Mouse (Mus musculus): Measurements from ENCODE around the gene Trit1. TPM values are rescaled to one million over a fixed set of nuclear protein-coding genes. Genes with fewer than 3 reads are reported as not detected.

The Trit1 gene
- polyA plus RNA-seq, 1 experiment from 2014 or later: 19.2 TPM

DNA sequence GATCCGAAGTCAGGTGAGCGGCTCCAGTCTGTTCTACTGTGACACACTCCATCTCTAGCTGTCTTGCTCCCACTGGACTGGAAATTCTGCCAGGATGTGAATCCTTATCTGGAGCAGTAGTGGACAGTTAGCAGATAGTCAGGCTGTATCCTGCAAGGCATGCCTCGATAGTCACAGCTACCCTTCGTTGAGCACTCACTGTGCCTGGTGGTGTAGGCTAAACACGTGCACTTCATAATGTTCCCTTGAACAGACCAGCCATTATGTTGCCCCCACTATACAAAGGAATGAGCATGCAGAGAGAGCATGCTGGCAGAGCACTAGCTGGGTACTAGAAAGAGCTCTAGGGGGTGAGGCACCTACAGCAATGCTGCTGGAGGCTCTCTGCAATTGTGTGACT lies 45.3 kb downstream of the Trit1 start:
- WGBS: 82% methylated on average over 5 of the region's 5 CpGs
- Histone ChIP-seq H3K4me3 (ENCODE audit: low read depth, low read length) (no peak overlapping the region), H3K4me1 (ENCODE audit: control insufficient read depth, insufficient read depth, low read length) (no peaks in the 10 kb centered on the region), H3K27me3 (ENCODE audit: control insufficient read depth, insufficient read depth, low read length) (no peaks in the 10 kb centered on the region), H3K4me2 (replicated peaks; ENCODE audit: low read depth, low read length) (no peak overlapping the region), H3K9ac (replicated peaks; ENCODE audit: low read depth, low read length) (no peak overlapping the region), H3K27ac (ENCODE audit: low read length) (no peak overlapping the region), H3K36me3 (ENCODE audit: control insufficient read depth, insufficient read depth, low read length) (no peaks in the 10 kb centered on the region), H3K9me3 (ENCODE audit: control insufficient read depth, low read depth, low read length) (no peaks in the 10 kb centered on the region)
- ATAC-seq (ENCODE audit: insufficient number of reproducible peaks, insufficient read depth, low FRiP score, low read depth): no peak

DNA sequence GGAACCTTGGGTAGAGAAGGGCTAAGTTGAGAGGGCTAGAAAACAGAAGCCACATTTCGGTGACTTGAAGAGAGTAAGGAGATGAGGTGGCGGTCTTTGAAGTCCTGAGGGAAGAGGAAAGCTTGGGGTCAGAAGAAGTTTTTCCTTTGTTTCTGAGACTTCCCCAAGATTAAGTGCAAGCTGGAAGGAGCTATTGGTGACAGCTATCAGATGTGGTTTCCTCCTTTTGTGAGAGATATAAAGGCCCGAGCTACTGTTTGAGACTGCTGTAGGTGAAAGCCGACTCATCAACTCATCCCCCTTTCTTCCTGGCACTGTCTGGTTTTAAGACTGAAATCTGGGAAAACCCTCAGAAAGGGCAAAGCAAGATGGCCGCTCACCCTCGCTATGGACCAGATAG lies 52.2 kb downstream of the Trit1 start:
- WGBS: 82% methylated on average over 6 of the region's 6 CpGs
- H3K4me1 ChIP-seq (ENCODE audit: control insufficient read depth, insufficient read depth, low read length): no peaks in the 10 kb centered on the region
- H3K27ac ChIP-seq (ENCODE audit: low read length): no peak overlapping the region
- no peak overlapping the region for H3K4me3 ChIP-seq (ENCODE audit: low read depth, low read length)
- H3K27me3 ChIP-seq (ENCODE audit: control insufficient read depth, insufficient read depth, low read length): no peaks in the 10 kb centered on the region
- no peak for ATAC-seq (ENCODE audit: insufficient number of reproducible peaks, insufficient read depth, low FRiP score, low read depth)
- H3K36me3 ChIP-seq (ENCODE audit: control insufficient read depth, insufficient read depth, low read length): no peaks in the 10 kb centered on the region
- no peak overlapping the region for H3K4me2 ChIP-seq (replicated peaks; ENCODE audit: low read depth, low read length)
- no peak overlapping the region for H3K9ac ChIP-seq (replicated peaks; ENCODE audit: low read depth, low read length)
- no peaks in the 10 kb centered on the region for H3K9me3 ChIP-seq (ENCODE audit: control insufficient read depth, low read depth, low read length)

DNA sequence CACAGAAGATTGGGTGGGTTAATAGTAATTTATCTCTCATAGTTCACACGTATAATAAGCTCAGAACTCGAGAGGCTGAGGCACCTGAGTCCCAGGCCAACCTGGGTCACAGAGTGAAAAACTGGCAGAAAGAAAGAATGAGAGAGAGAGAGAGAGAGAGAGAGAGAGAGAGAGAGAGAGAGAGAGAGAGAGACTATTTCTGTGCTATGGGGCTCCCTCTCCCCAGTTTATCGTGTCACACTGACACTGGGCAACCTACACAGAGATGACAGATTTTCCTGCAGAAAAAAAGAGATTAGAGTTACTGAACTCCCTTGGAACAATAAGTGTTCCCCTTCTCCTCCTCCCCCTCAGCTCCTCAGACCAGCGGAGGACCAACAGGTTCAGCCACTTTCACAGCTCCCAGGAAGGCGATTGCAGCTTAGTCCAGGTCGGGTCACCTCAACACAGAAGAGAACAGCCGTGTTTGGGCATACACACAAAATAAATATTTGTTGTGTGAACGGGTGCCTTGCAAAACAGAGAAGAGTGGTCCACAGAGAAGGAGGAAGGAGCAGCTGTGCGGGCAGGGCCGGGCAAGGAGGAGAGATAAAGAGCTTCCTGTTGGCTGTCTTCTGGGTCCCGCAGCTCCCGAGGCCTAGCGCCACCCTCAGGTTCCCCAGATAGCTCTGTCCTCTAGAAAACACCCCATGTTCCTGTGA lies 55.0 kb downstream of the Trit1 start:
- Histone ChIP-seq H3K27me3 (ENCODE audit: control insufficient read depth, insufficient read depth, low read length) (no peaks in the 10 kb centered on the region), H3K9me3 (ENCODE audit: control insufficient read depth, low read depth, low read length) (no peaks in the 10 kb centered on the region), H3K27ac (ENCODE audit: low read length) (peak overlapping the region; percentile 34; the same call in 1 of the 2 replicates), H3K36me3 (ENCODE audit: control insufficient read depth, insufficient read depth, low read length) (no peaks in the 10 kb centered on the region), H3K4me3 (ENCODE audit: low read depth, low read length) (no peak overlapping the region), H3K4me1 (ENCODE audit: control insufficient read depth, insufficient read depth, low read length) (no peaks in the 10 kb centered on the region), H3K4me2 (replicated peaks; ENCODE audit: low read depth, low read length) (no peak overlapping the region; the same call in 1 of the 2 replicates), H3K9ac (replicated peaks; ENCODE audit: low read depth, low read length) (no peak overlapping the region)
- peak; percentile 89 for ATAC-seq (ENCODE audit: insufficient number of reproducible peaks, insufficient read depth, low FRiP score, low read depth)
- WGBS: 5% methylated on average over 13 of the region's 13 CpGs

DNA sequence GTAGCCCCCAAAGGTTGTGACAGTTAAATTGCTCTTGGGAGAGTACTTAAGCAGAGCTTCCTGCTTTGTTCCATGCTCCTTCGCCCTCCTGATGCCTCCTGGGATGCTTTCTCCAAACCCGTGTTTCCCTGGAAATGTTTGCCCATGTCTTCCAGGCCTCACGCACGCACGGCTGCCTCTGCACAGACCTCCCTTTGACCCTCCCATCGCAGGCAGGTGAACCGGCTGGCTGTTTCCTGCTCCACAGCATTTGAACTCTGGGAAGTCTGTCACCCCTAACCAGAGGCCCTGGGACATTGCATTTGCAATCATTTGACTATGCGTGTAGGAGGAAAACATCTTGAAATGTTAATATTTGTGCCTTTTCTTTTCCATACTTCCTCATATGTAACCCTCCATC lies 60.5 kb downstream of the Trit1 start:
- no peak for ATAC-seq (ENCODE audit: insufficient number of reproducible peaks, insufficient read depth, low FRiP score, low read depth)
- WGBS: 48% methylated on average over 8 of the region's 8 CpGs
- H3K27ac ChIP-seq (ENCODE audit: low read length): no peak overlapping the region

DNA sequence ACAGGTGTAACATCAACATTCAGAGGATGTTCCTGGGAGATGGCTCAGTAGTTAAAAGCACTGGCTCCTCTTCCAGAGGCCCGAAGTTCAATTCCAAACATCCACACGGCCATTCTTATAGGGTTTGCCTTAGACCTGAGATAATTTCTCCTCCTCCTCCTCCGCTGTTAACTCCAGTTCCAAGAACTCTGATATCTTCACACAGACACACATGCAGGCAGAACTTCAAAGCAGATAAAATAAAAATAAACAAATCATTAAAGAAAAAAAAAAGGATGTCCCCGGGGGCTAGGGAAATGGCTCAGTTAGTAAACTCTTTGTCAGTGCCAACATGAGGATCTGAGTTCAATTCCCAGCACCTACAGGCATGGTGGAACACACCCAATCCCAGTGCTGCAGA lies 61.8 kb downstream of the Trit1 start:
- no peaks in the 10 kb centered on the region for H3K4me1 ChIP-seq (ENCODE audit: control insufficient read depth, insufficient read depth, low read length)
- no peaks in the 10 kb centered on the region for H3K36me3 ChIP-seq (ENCODE audit: control insufficient read depth, insufficient read depth, low read length)
- ATAC-seq (ENCODE audit: insufficient number of reproducible peaks, insufficient read depth, low FRiP score, low read depth): no peak
- H3K27me3 ChIP-seq (ENCODE audit: control insufficient read depth, insufficient read depth, low read length): no peaks in the 10 kb centered on the region
- H3K9ac ChIP-seq (replicated peaks; ENCODE audit: low read depth, low read length): no peak overlapping the region
- H3K9me3 ChIP-seq (ENCODE audit: control insufficient read depth, low read depth, low read length): no peaks in the 10 kb centered on the region
- no peak overlapping the region for H3K27ac ChIP-seq (ENCODE audit: low read length)
- no peak overlapping the region for H3K4me2 ChIP-seq (replicated peaks; ENCODE audit: low read depth, low read length)
- 64% methylated on average over 4 of the region's 4 CpGs for WGBS
- no peak overlapping the region for H3K4me3 ChIP-seq (ENCODE audit: low read depth, low read length)

More for the DNA sequence above, 60.5 kb downstream of the Trit1 start:
- Histone ChIP-seq H3K4me2 (replicated peaks; ENCODE audit: low read depth, low read length) (no peak overlapping the region), H3K27me3 (ENCODE audit: control insufficient read depth, insufficient read depth, low read length) (no peaks in the 10 kb centered on the region), H3K9me3 (ENCODE audit: control insufficient read depth, low read depth, low read length) (no peaks in the 10 kb centered on the region), H3K4me3 (ENCODE audit: low read depth, low read length) (no peak overlapping the region), H3K9ac (replicated peaks; ENCODE audit: low read depth, low read length) (no peak overlapping the region), H3K4me1 (ENCODE audit: control insufficient read depth, insufficient read depth, low read length) (no peaks in the 10 kb centered on the region), H3K36me3 (ENCODE audit: control insufficient read depth, insufficient read depth, low read length) (no peaks in the 10 kb centered on the region)

DNA sequence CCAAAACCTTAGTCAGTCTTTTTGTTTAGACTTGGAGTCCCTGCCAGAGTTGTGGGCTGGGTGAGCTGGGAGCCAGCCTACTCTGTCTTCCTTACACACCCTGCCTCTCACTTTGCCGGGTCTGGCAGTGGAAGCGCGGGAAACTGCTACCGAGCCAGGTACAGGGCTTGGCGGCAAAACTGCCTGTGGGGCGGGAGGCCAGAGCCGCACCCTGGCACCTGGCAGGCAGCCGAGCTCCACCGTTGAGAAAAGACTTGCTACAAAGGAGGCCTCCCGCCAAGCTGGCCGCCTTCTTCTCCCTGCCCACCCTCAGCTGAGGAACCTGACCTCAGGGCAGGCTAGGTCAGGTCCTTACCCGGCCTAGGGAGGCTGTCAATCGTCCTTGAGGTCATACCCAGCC lies 64.4 kb downstream of the Trit1 start:
- H3K4me1 ChIP-seq (ENCODE audit: control insufficient read depth, insufficient read depth, low read length): no peaks in the 10 kb centered on the region
- H3K27ac ChIP-seq (ENCODE audit: low read length): no peak overlapping the region

DNA sequence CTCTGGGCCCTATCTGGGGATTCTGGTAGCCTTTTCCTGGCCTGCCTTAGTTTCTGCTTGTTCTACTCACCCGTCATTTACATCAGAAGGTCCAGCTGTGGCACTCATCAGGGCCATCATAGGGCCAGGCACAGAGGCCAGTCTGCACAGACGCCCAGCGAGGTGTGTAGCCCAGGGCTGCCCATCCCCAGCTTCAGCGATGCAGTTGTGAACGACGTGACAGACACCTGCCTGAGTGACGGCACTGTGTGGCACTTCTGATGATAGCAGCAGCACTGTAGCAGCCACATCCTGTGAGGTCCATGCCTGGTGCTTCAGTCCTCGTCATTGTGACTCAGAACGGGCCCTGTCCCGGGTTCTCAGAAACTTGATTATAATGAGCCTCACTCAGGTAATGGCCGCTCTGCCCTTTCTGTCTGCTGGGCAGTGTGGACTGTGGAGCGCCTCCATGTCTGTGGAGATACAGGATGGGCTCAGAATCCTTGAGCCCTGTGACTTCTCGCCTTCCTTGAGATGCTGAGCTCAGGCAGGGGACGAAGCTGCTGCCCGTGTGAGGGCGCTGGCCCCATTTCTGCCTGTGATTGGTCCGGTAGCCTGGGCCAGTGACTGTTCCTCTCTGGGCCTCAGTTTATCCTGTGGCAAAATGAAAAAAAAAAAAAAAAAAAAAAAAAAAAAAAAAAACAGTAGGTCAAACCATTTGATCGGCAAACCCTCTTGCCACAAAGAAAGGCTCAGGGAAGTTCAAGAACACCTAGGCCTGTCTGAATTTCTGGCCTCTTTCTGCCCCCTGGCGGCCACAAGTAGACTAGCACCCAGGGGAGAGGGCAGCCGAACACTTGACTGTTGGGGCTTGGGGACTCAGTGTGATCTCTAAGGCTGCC lies 66.1 kb downstream of the Trit1 start:
- no peak overlapping the region for H3K4me3 ChIP-seq (ENCODE audit: low read depth, low read length)
- H3K4me1 ChIP-seq (ENCODE audit: control insufficient read depth, insufficient read depth, low read length): no peaks in the 10 kb centered on the region
- H3K36me3 ChIP-seq (ENCODE audit: control insufficient read depth, insufficient read depth, low read length): no peaks in the 10 kb centered on the region
- no peak overlapping the region for H3K9ac ChIP-seq (replicated peaks; ENCODE audit: low read depth, low read length)
- H3K27me3 ChIP-seq (ENCODE audit: control insufficient read depth, insufficient read depth, low read length): no peaks in the 10 kb centered on the region
- no peak overlapping the region for H3K4me2 ChIP-seq (replicated peaks; ENCODE audit: low read depth, low read length)
- WGBS: 72% methylated on average over 20 of the region's 20 CpGs
- no peak for ATAC-seq (ENCODE audit: insufficient number of reproducible peaks, insufficient read depth, low FRiP score, low read depth)
- no peaks in the 10 kb centered on the region for H3K9me3 ChIP-seq (ENCODE audit: control insufficient read depth, low read depth, low read length)
- H3K27ac ChIP-seq (ENCODE audit: low read length): no peak overlapping the region

More for the DNA sequence above, 64.4 kb downstream of the Trit1 start:
- Histone ChIP-seq H3K4me3 (ENCODE audit: low read depth, low read length) (no peak overlapping the region), H3K36me3 (ENCODE audit: control insufficient read depth, insufficient read depth, low read length) (no peaks in the 10 kb centered on the region), H3K27me3 (ENCODE audit: control insufficient read depth, insufficient read depth, low read length) (no peaks in the 10 kb centered on the region), H3K9ac (replicated peaks; ENCODE audit: low read depth, low read length) (no peak overlapping the region), H3K4me2 (replicated peaks; ENCODE audit: low read depth, low read length) (no peak overlapping the region), H3K9me3 (ENCODE audit: control insufficient read depth, low read depth, low read length) (no peaks in the 10 kb centered on the region)
- 34% methylated on average over 13 of the region's 13 CpGs for WGBS
- ATAC-seq (ENCODE audit: insufficient number of reproducible peaks, insufficient read depth, low FRiP score, low read depth): peak; percentile 70

DNA sequence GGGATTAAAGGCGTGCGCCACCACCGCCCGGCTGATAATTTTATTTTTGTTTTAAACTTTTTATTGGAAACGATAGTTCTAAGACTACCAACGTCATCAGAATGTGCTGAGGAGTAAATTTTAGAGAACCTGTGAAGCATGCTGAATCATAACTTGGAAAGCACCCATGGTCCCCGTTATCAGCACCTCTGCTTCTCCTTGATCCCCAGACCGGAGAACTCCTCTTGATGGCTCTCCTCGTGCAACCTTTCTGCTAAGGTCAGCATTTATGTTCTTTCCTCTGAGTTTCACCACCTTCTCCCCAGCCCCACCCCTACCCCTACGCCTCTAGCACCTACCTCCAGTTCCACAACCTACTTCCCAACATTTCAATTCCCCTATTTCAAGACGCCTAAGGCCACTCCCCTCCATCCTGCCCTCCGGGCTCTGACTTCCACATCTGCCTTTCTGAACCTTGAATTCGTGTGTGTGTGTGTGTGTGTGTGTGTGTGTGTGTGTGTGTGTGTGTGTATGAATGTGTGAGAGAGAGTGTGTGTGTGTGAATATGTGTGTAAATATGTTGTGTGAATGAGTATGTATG lies 67.0 kb downstream of the Trit1 start:
- Histone ChIP-seq H3K36me3 (ENCODE audit: control insufficient read depth, insufficient read depth, low read length) (no peaks in the 10 kb centered on the region), H3K27me3 (ENCODE audit: control insufficient read depth, insufficient read depth, low read length) (no peaks in the 10 kb centered on the region), H3K9ac (replicated peaks; ENCODE audit: low read depth, low read length) (no peak overlapping the region), H3K27ac (ENCODE audit: low read length) (no peak overlapping the region), H3K4me3 (ENCODE audit: low read depth, low read length) (no peak overlapping the region), H3K4me1 (ENCODE audit: control insufficient read depth, insufficient read depth, low read length) (no peaks in the 10 kb centered on the region), H3K4me2 (replicated peaks; ENCODE audit: low read depth, low read length) (no peak overlapping the region), H3K9me3 (ENCODE audit: control insufficient read depth, low read depth, low read length) (no peaks in the 10 kb centered on the region)
- no peak for ATAC-seq (ENCODE audit: insufficient number of reproducible peaks, insufficient read depth, low FRiP score, low read depth)
- WGBS: 64% methylated on average over 13 of the region's 13 CpGs

Measured in stomach, embryonic 14.5 days (tissue).